Mouse (Mus musculus): ENCODE measurements around the gene Nova1. TPM values are rescaled to one million over a fixed set of nuclear protein-coding genes. Genes with fewer than 3 reads are reported as not detected.

Nova1 gene
- polyA plus RNA-seq (2015; fragmentation: Nextera tagmentation; extraction: Ambion mirVana): 19.3 and 27.0 TPM in 2 replicates

GRCm38 (mm10) chr12:46818856-46819347, at the start of gene Nova1:
Gene Nova1 (minus strand): TSS chr12:46818929.
- H3K9ac ChIP-seq: peak within 1 kb of the TSS; percentile 92
- peaks cover 18% of the 10 kb centered on the region for H3K4me1 ChIP-seq
- H3K27ac ChIP-seq: peak within 1 kb of the TSS; percentile 96
- peak within 1 kb of the TSS; percentile 70 for H3K4me2 ChIP-seq
- H3K9me3 ChIP-seq (replicated peaks): no peaks in the 10 kb centered on the region
- H3K4me3 ChIP-seq: peak within 1 kb of the TSS; percentile 82
- ATAC-seq: peak; percentile 84
- H3K27me3 ChIP-seq: no peaks in the 10 kb centered on the region
- H3K36me3 ChIP-seq (ENCODE audit: poor library complexity, severe bottlenecking): no peaks in the 10 kb centered on the region
- WGBS: 0% methylated on average over 14 of the region's 68 CpGs

GRCm38 (mm10) chr12:46819348-46820022, 756 bp upstream of the Nova1 start:
- ATAC-seq: peak; percentile 94
- no peaks in the 10 kb centered on the region for H3K36me3 ChIP-seq (ENCODE audit: poor library complexity, severe bottlenecking)

GRCm38 (mm10) chr12:46818021-46818855, 491 bp downstream of the Nova1 start:
- peaks cover 18% of the 10 kb centered on the region for H3K4me1 ChIP-seq
- WGBS: under 1% methylated on average over 51 of the region's 61 CpGs
- H3K4me2 ChIP-seq: peak overlapping the region; percentile 70
- peak; percentile 54 for ATAC-seq
- peak overlapping the region; percentile 92 for H3K9ac ChIP-seq
- H3K27ac ChIP-seq: peak overlapping the region; percentile 96
- peak overlapping the region; percentile 82 for H3K4me3 ChIP-seq
- H3K27me3 ChIP-seq: no peaks in the 10 kb centered on the region
- H3K36me3 ChIP-seq (ENCODE audit: poor library complexity, severe bottlenecking): no peaks in the 10 kb centered on the region
- no peaks in the 10 kb centered on the region for H3K9me3 ChIP-seq (replicated peaks)

More at GRCm38 (mm10) chr12:46819348-46820022, 756 bp upstream of the Nova1 start:
- Histone ChIP-seq H3K4me3 (peak overlapping the region; percentile 82), H3K27me3 (no peaks in the 10 kb centered on the region), H3K4me1 (peaks cover 18% of the 10 kb centered on the region), H3K27ac (peak overlapping the region; percentile 96), H3K4me2 (peak overlapping the region; percentile 70), H3K9me3 (replicated peaks) (no peaks in the 10 kb centered on the region), H3K9ac (peak overlapping the region; percentile 92)
- under 1% methylated on average over 49 of the region's 57 CpGs for WGBS

GRCm38 (mm10) chr12:46817211-46817803, 1.4 kb downstream of the Nova1 start:
- Histone ChIP-seq H3K9me3 (replicated peaks) (no peaks in the 10 kb centered on the region), H3K9ac (peak overlapping the region; percentile 92), H3K4me2 (peak overlapping the region; percentile 70), H3K27ac (peak overlapping the region; percentile 96), H3K4me1 (peaks cover 18% of the 10 kb centered on the region), H3K27me3 (no peaks in the 10 kb centered on the region), H3K36me3 (ENCODE audit: poor library complexity, severe bottlenecking) (no peaks in the 10 kb centered on the region), H3K4me3 (peak overlapping the region; percentile 82)
- no peak for ATAC-seq
- WGBS: 2% methylated on average over 14 of the region's 14 CpGs

GRCm38 (mm10) chr12:46816291-46816690, 2.4 kb downstream of the Nova1 start:
- H3K9me3 ChIP-seq (replicated peaks): no peaks in the 10 kb centered on the region
- peak overlapping the region; percentile 48; the same call in 1 of the 2 replicates for H3K27ac ChIP-seq
- peak overlapping the region; percentile 52; the same call in 1 of the 2 replicates for H3K9ac ChIP-seq
- no peak for ATAC-seq
- H3K4me3 ChIP-seq: peak overlapping the region; percentile 82
- 13% methylated on average over 3 of the region's 3 CpGs for WGBS
- peaks cover 18% of the 10 kb centered on the region for H3K4me1 ChIP-seq
- no peaks in the 10 kb centered on the region for H3K27me3 ChIP-seq
- no peaks in the 10 kb centered on the region for H3K36me3 ChIP-seq (ENCODE audit: poor library complexity, severe bottlenecking)
- H3K4me2 ChIP-seq: peak overlapping the region; percentile 70

- no peak for ATAC-seq
- Histone ChIP-seq H3K4me2 (peak overlapping the region; percentile 70), H3K27me3 (no peaks in the 10 kb centered on the region), H3K9me3 (replicated peaks) (no peaks in the 10 kb centered on the region), H3K27ac (peak overlapping the region; percentile 48), H3K4me1 (peaks cover 18% of the 10 kb centered on the region), H3K36me3 (ENCODE audit: poor library complexity, severe bottlenecking) (no peaks in the 10 kb centered on the region), H3K4me3 (peak overlapping the region; percentile 82), H3K9ac (peak overlapping the region; percentile 52)
- 54% methylated on average over 5 of the region's 5 CpGs for WGBS
Observed at GRCm38 (mm10) chr12:46815697-46816096, 3.0 kb downstream of the Nova1 start.

GRCm38 (mm10) chr12:46814820-46815219, 3.9 kb downstream of the Nova1 start:
- no peak for ATAC-seq
- H3K4me3 ChIP-seq: peak overlapping the region; percentile 6; the same call in 1 of the 2 replicates
- peaks cover 18% of the 10 kb centered on the region for H3K4me1 ChIP-seq
- H3K9ac ChIP-seq: no peak overlapping the region
- 86% methylated on average over 4 of the region's 4 CpGs for WGBS
- H3K4me2 ChIP-seq: peak overlapping the region; percentile 33
- no peaks in the 10 kb centered on the region for H3K9me3 ChIP-seq (replicated peaks)
- H3K27ac ChIP-seq: no peak overlapping the region
- no peaks in the 10 kb centered on the region for H3K36me3 ChIP-seq (ENCODE audit: poor library complexity, severe bottlenecking)
- H3K27me3 ChIP-seq: no peaks in the 10 kb centered on the region

- 97% methylated on average over 1 of the region's 1 CpGs for WGBS
- H3K27me3 ChIP-seq: no peaks in the 10 kb centered on the region
Observed at GRCm38 (mm10) chr12:46801311-46801710, 17.4 kb downstream of the Nova1 start.

GRCm38 (mm10) chr12:46782301-46783280, 36.1 kb downstream of the Nova1 start:
- no peak overlapping the region for H3K4me3 ChIP-seq
- no peak overlapping the region for H3K27ac ChIP-seq
- 28% methylated on average over 8 of the region's 8 CpGs for WGBS
- no peaks in the 10 kb centered on the region for H3K36me3 ChIP-seq (ENCODE audit: poor library complexity, severe bottlenecking)
- no peak overlapping the region for H3K4me2 ChIP-seq
- ATAC-seq: no peak
- no peaks in the 10 kb centered on the region for H3K27me3 ChIP-seq
- H3K9ac ChIP-seq: no peak overlapping the region
- peaks cover 10% of the 10 kb centered on the region for H3K4me1 ChIP-seq
- H3K9me3 ChIP-seq (replicated peaks): no peaks in the 10 kb centered on the region

More at GRCm38 (mm10) chr12:46801311-46801710, 17.4 kb downstream of the Nova1 start:
- H3K36me3 ChIP-seq (ENCODE audit: poor library complexity, severe bottlenecking): peaks cover 2% of the 10 kb centered on the region; the same call in 1 of the 2 replicates
- H3K9me3 ChIP-seq (replicated peaks): no peaks in the 10 kb centered on the region
- no peak overlapping the region for H3K27ac ChIP-seq
- no peak for ATAC-seq
- H3K9ac ChIP-seq: no peak overlapping the region
- no peaks in the 10 kb centered on the region for H3K4me1 ChIP-seq
- H3K4me2 ChIP-seq: no peak overlapping the region
- H3K4me3 ChIP-seq: no peak overlapping the region

GRCm38 (mm10) chr12:46781481-46781880, 37.2 kb downstream of the Nova1 start:
- Histone ChIP-seq H3K4me3 (no peak overlapping the region), H3K9me3 (replicated peaks) (no peaks in the 10 kb centered on the region), H3K27ac (no peak overlapping the region), H3K27me3 (no peaks in the 10 kb centered on the region), H3K4me2 (no peak overlapping the region), H3K36me3 (ENCODE audit: poor library complexity, severe bottlenecking) (no peaks in the 10 kb centered on the region), H3K9ac (no peak overlapping the region), H3K4me1 (peaks cover 10% of the 10 kb centered on the region)
- ATAC-seq: peak; percentile 38; the same call in 1 of the 2 replicates

- H3K4me3 ChIP-seq: no peak overlapping the region
Observed at GRCm38 (mm10) chr12:46780983-46781382, 37.7 kb downstream of the Nova1 start.

More at GRCm38 (mm10) chr12:46780983-46781382, 37.7 kb downstream of the Nova1 start:
- Histone ChIP-seq H3K4me1 (peaks cover 10% of the 10 kb centered on the region), H3K9ac (no peak overlapping the region), H3K27me3 (no peaks in the 10 kb centered on the region), H3K27ac (no peak overlapping the region), H3K4me2 (no peak overlapping the region), H3K36me3 (ENCODE audit: poor library complexity, severe bottlenecking) (no peaks in the 10 kb centered on the region), H3K9me3 (replicated peaks) (no peaks in the 10 kb centered on the region)
- ATAC-seq: no peak
- WGBS: 92% methylated on average over 2 of the region's 2 CpGs

Data from forebrain, embryonic 13.5 days (tissue).